Mouse (Mus musculus): ENCODE data around the gene Tanc1. TPM values are rescaled to one million over a fixed set of nuclear protein-coding genes. Genes with fewer than 3 reads are reported as not detected.

Tanc1 gene
- polyA plus RNA-seq, 1 experiment from 2014 or later, result 5.8 TPM

GRCm38 (mm10) chr2:59599338-59600111, 12.3 kb upstream of the Tanc1 start:
- Histone ChIP-seq H3K4me3 (ENCODE audit: inconsistent target) (no peak overlapping the region), H3K27ac (no peak overlapping the region), H3K79me2 (ENCODE audit: inconsistent target) (no peaks in the 10 kb centered on the region), H3K36me3 (ENCODE audit: inconsistent target) (no peaks in the 10 kb centered on the region)
- WGBS (ENCODE audit: missing documents), result 28% methylated on average over 3 of the region's 7 CpGs

DNA sequence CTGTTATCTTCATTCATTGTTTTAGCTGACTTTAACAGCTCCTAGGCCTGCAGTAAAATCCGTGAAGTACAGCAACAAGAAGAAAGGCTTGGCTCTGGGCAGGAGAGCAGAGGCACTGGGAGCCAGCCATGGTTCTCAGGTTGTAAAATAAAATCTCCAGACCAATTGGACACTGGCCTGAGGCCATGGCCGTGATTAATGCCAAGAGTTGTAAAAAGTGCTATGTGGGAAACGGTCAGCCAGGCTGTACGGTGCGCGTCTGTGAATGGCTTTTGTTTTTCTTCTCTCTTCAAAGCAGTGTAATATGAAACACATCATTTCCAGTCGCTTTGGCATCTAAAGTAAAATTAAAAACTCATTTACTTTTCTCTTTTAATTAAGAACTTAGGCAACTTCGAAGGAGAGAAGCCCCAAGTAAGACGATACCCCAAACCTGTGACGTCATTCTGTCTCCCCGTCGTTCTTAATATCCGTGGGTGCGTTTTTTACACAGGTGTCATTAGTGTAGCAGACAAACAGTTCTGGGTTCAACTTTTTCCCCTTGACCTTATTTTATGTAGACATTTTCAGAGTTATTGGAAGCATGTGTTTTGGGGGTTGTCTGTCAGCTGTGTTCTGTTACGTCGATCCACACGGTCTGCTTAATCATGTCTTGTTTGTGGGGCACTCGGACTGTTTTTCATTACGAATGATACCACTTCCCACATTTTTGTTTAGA, 11.6 kb upstream of the Tanc1 start:
- H3K27ac ChIP-seq, result no peak overlapping the region
- no peaks in the 10 kb centered on the region for H3K36me3 ChIP-seq (ENCODE audit: inconsistent target)
- no peak overlapping the region for H3K4me3 ChIP-seq (ENCODE audit: inconsistent target)
- 95% methylated on average over 19 of the region's 19 CpGs for WGBS (ENCODE audit: missing documents)
- H3K79me2 ChIP-seq (ENCODE audit: inconsistent target), result no peaks in the 10 kb centered on the region

DNA sequence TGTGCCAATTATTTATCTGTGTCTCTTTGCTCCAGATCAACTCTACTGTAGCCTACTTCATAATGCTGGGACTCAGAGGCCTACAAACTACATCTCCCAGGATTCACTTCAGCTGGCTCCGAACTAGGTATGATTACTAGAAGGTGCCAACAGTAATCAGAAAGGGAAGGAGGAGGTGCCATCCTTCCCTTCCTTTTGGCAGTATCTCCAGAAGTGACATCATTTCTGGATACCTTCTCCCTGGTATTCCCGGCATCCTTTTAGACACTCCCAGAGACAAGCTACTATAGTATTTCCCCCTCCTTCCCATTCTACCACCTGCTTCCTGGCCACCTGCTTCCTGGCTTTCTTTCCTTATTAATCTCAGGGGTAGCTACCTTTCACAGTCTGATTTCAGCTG, 10.9 kb upstream of the Tanc1 start:
- no peaks in the 10 kb centered on the region for H3K36me3 ChIP-seq (ENCODE audit: inconsistent target)
- WGBS (ENCODE audit: missing documents), result 86% methylated on average over 2 of the region's 2 CpGs
- no peak overlapping the region for H3K4me3 ChIP-seq (ENCODE audit: inconsistent target)
- no peaks in the 10 kb centered on the region for H3K79me2 ChIP-seq (ENCODE audit: inconsistent target)
- H3K27ac ChIP-seq, result no peak overlapping the region

DNA sequence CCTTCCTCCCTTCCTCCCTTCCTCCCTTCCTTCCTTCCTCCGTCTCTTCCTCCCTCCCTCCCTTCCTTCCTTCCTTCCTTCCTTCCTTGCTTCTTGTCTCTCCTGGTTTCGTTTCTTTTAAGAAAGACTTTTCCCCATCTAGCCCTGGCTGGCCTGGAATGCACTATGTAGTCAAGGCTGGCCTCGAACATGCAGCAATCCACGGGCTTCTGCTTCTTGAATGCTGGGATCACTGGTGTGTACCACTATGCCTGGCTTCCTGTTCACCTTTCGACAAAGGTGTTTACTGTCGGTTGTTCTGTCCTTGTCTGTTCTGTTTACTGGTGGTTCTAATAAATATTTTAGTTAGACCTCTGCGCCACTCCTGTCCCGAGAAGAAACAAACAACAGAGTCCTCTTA, 10.4 kb upstream of the Tanc1 start:
- Histone ChIP-seq H3K27ac (no peak overlapping the region), H3K79me2 (ENCODE audit: inconsistent target) (no peaks in the 10 kb centered on the region), H3K36me3 (ENCODE audit: inconsistent target) (no peaks in the 10 kb centered on the region), H3K4me3 (ENCODE audit: inconsistent target) (no peak overlapping the region)
- WGBS (ENCODE audit: missing documents), result 90% methylated on average over 8 of the region's 8 CpGs

DNA sequence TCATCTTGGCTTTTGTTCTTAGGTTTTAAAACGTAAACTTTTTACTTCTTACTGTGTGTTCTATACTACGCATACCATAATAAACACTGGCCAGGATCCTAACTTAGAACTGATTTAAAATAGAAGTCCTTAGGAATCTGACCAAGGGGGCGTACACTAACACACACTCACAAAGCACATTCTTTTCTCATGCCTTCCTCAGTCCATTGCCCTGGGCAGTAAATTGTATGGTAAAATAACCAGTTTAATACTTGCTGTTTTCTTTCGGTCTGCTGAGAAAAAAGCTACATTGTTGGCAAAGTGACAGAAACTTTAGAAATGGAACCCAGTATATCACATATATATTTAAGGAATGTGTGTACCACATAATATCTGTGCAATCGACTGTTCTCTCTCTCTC, 2.9 kb upstream of the Tanc1 start:
- no peak overlapping the region for H3K27ac ChIP-seq
- no peaks in the 10 kb centered on the region for H3K36me3 ChIP-seq (ENCODE audit: inconsistent target)
- WGBS (ENCODE audit: missing documents), result 96% methylated on average over 4 of the region's 5 CpGs
- H3K79me2 ChIP-seq (ENCODE audit: inconsistent target), result peaks cover 5% of the 10 kb centered on the region; the same call in 1 of the 2 replicates
- no peak overlapping the region for H3K4me3 ChIP-seq (ENCODE audit: inconsistent target)

- Histone ChIP-seq H3K27ac (no peak overlapping the region), H3K36me3 (ENCODE audit: inconsistent target) (no peaks in the 10 kb centered on the region), H3K4me3 (ENCODE audit: inconsistent target) (peak overlapping the region; percentile 22; the same call in 1 of the 2 replicates), H3K79me2 (ENCODE audit: inconsistent target) (peaks cover 20% of the 10 kb centered on the region; the same call in 1 of the 2 replicates)
- WGBS (ENCODE audit: missing documents), result 17% methylated on average over 14 of the region's 14 CpGs
These were observed 529 bp upstream of the Tanc1 start for GRCm38 (mm10) chr2:59611216-59611810.

GRCm38 (mm10) chr2:59612733-59613473, 1.1 kb downstream of the Tanc1 start:
- Histone ChIP-seq H3K36me3 (ENCODE audit: inconsistent target) (no peaks in the 10 kb centered on the region), H3K79me2 (ENCODE audit: inconsistent target) (peaks cover 25% of the 10 kb centered on the region; the same call in 1 of the 2 replicates), H3K27ac (no peak overlapping the region), H3K4me3 (ENCODE audit: inconsistent target) (peak overlapping the region; percentile 45)
- WGBS (ENCODE audit: missing documents), result 1% methylated on average over 33 of the region's 33 CpGs

- Histone ChIP-seq H3K27ac (no peak overlapping the region), H3K36me3 (ENCODE audit: inconsistent target) (no peaks in the 10 kb centered on the region), H3K4me3 (ENCODE audit: inconsistent target) (peak overlapping the region; percentile 45), H3K79me2 (ENCODE audit: inconsistent target) (peaks cover 31% of the 10 kb centered on the region; the same call in 1 of the 2 replicates)
- 47% methylated on average over 9 of the region's 9 CpGs for WGBS (ENCODE audit: missing documents)
These were observed 1.7 kb downstream of the Tanc1 start for GRCm38 (mm10) chr2:59613474-59614019.

DNA sequence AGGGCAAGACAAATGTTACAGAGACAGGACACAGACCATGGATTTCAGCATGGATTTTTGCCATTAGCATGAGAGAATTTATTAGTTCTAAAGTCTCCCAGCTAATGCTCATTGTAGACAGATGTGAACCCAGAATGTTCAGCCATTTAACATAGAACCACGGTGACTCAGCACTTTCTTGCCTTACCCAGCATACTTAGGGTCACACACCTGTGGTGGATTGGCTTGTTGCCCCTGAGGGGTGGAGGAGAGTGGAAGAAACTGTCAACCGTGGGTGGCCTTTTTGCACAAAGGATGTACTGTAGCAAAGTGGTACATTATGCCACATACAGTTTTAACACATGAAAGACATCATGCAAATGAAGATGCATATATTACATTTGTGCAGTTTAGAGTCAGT, 5.0 kb downstream of the Tanc1 start:
- peaks cover 47% of the 10 kb centered on the region; the same call in 1 of the 2 replicates for H3K79me2 ChIP-seq (ENCODE audit: inconsistent target)
- 62% methylated on average over 2 of the region's 2 CpGs for WGBS (ENCODE audit: missing documents)
- no peak overlapping the region for H3K4me3 ChIP-seq (ENCODE audit: inconsistent target)
- H3K27ac ChIP-seq, result no peak overlapping the region
- H3K36me3 ChIP-seq (ENCODE audit: inconsistent target), result no peaks in the 10 kb centered on the region

DNA sequence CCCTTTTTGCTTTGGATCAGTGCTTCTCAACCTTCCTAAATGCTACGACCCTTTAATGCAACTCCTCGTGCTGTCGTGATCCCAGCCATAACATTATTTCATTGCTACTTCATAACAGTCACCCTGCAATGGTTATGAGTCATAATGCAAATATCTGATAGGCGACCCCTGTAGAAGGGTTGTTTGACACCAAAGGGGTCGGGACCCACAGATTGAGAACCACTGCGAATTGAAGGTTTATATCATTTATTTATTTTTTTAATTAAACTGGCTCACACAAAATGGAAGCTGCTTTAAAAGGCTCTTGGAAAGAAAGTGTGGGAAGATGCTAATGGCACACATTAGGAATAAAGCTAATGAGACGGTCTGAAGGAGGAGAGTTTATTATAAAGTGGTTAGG, 7.2 kb downstream of the Tanc1 start:
- Histone ChIP-seq H3K79me2 (ENCODE audit: inconsistent target) (peaks cover 42% of the 10 kb centered on the region; the same call in 1 of the 2 replicates), H3K36me3 (ENCODE audit: inconsistent target) (no peaks in the 10 kb centered on the region)
- WGBS (ENCODE audit: missing documents), result 96% methylated on average over 7 of the region's 7 CpGs

GRCm38 (mm10) chr2:59620601-59621000, 8.8 kb downstream of the Tanc1 start:
- Histone ChIP-seq H3K4me3 (ENCODE audit: inconsistent target) (no peak overlapping the region), H3K27ac (no peak overlapping the region), H3K36me3 (ENCODE audit: inconsistent target) (no peaks in the 10 kb centered on the region), H3K79me2 (ENCODE audit: inconsistent target) (peaks cover 28% of the 10 kb centered on the region; the same call in 1 of the 2 replicates)
- 85% methylated on average over 5 of the region's 5 CpGs for WGBS (ENCODE audit: missing documents)

More for the DNA sequence above, 7.2 kb downstream of the Tanc1 start:
- H3K27ac ChIP-seq, result no peak overlapping the region
- H3K4me3 ChIP-seq (ENCODE audit: inconsistent target), result no peak overlapping the region

- no peak overlapping the region for H3K27ac ChIP-seq
- no peak overlapping the region for H3K4me3 ChIP-seq (ENCODE audit: inconsistent target)
- H3K36me3 ChIP-seq (ENCODE audit: inconsistent target), result no peaks in the 10 kb centered on the region
These were observed 10.8 kb downstream of the Tanc1 start for GRCm38 (mm10) chr2:59622514-59623139.

GRCm38 (mm10) chr2:59623858-59624257, 12.0 kb downstream of the Tanc1 start:
- WGBS (ENCODE audit: missing documents), result 84% methylated on average over 5 of the region's 5 CpGs
- H3K4me3 ChIP-seq (ENCODE audit: inconsistent target), result no peak overlapping the region
- no peaks in the 10 kb centered on the region for H3K36me3 ChIP-seq (ENCODE audit: inconsistent target)
- no peak overlapping the region for H3K27ac ChIP-seq
- H3K79me2 ChIP-seq (ENCODE audit: inconsistent target), result peaks cover 13% of the 10 kb centered on the region; the same call in 1 of the 2 replicates

More at GRCm38 (mm10) chr2:59622514-59623139, 10.8 kb downstream of the Tanc1 start:
- WGBS (ENCODE audit: missing documents), result 64% methylated on average over 4 of the region's 6 CpGs
- H3K79me2 ChIP-seq (ENCODE audit: inconsistent target), result peaks cover 25% of the 10 kb centered on the region; the same call in 1 of the 2 replicates

All from macrophage (primary cell).